Mouse (Mus musculus) E14TG2a.4 (cell line): ENCODE results near the gene Bglap3.

Experiments used
- H3K27me3 ChIP-seq: 2 replicates; pipeline ENCODE4 v1.6.1; 2014; ENCODE audit warnings: low read length, control low read depth; ENCODE audit not compliant: insufficient read depth
- H3K36me3 ChIP-seq: 2 replicates; pipeline ENCODE4 v1.6.1; 2014; ENCODE audit warnings: low read length, control low read depth; ENCODE audit not compliant: insufficient read depth
- H3K4me1 ChIP-seq: replicated peaks from 2 replicates; pipeline ENCODE4 v1.6.1; 2014; ENCODE audit warnings: low read depth, low read length, control low read depth
- H3K4me3 ChIP-seq: replicated peaks from 2 replicates; pipeline ENCODE4 v1.5.1; 2014; ENCODE audit warnings: mild to moderate bottlenecking, low read length
- H3K9me3 ChIP-seq: 2 replicates; pipeline ENCODE4 v1.6.1; 2014; ENCODE audit warnings: low read length, control low read depth
- CTCF ChIP-seq: conservative IDR thresholded peaks from 2 replicates; pipeline ENCODE4 v1.5.1; 2014; ENCODE audit warnings: low read length
- NANOG ChIP-seq: IDR thresholded peaks from 2 replicates; pipeline ENCODE4 v1.6.1; 2014; ENCODE audit warnings: borderline replicate concordance, low read length, mixed read lengths
- POU5F1 ChIP-seq: IDR thresholded peaks from 2 replicates; pipeline ENCODE4 v1.6.1; 2014; ENCODE audit warnings: low read length, borderline replicate concordance

The Bglap3 gene

GRCm38 (mm10) chr3:88365705-88366361 lies 6.7 kb downstream of the Bglap3 start:
- Histone ChIP-seq H3K4me3 (peak overlapping the region; percentile 71), H3K4me1 (peaks cover 48% of the 10 kb centered on the region), H3K36me3 (peaks cover 29% of the 10 kb centered on the region), H3K9me3 (peaks cover 23% of the 10 kb centered on the region), H3K27me3 (peaks cover 19% of the 10 kb centered on the region)
- no peak for TF ChIP-seq POU5F1
- TF ChIP-seq CTCF, result 0 out of 2 replicates have a peak, but pooled peaks have one; percentile 2

DNA sequence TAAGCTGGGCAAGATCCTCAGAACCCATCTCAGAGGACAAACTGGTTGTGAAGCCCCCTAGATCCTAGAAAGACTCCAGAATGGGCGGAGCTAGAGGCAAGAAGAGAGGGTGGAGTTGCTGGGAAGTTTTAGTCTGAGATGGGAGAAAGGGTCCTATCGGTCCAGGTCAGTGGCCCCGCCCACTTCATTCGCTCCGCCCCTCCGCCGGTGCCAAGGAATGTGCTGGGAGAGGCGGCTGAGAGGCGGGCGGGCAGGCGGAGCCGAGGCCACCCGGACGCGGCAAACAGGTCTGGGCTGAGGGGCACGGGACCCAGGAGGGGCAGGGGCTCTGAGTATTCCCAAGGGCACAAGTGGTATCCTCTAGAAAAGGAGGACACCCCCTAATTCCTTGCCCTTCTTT lies 8.2 kb downstream of the Bglap3 start, which contains the start of gene Paqr6:
Gene Paqr6, plus strand, starts transcription at position 248 of the 400 bp plus-strand sequence.
- Histone ChIP-seq H3K27me3 (peaks cover 19% of the 10 kb centered on the region), H3K36me3 (peaks cover 44% of the 10 kb centered on the region), H3K9me3 (peaks cover 8% of the 10 kb centered on the region), H3K4me3 (peak within 1 kb of the TSS; percentile 71), H3K4me1 (peaks cover 63% of the 10 kb centered on the region)
- no peak for TF ChIP-seq CTCF
- no peak for TF ChIP-seq POU5F1
- no peak for TF ChIP-seq NANOG

GRCm38 (mm10) chr3:88363700-88364099 lies 8.8 kb downstream of the Bglap3 start:
- Histone ChIP-seq H3K4me1 (peaks cover 69% of the 10 kb centered on the region), H3K4me3 (peak overlapping the region; percentile 63; the same call in 1 of the 2 replicates)
- TF ChIP-seq NANOG (no peak), POU5F1 (no peak), CTCF (no peak)

DNA sequence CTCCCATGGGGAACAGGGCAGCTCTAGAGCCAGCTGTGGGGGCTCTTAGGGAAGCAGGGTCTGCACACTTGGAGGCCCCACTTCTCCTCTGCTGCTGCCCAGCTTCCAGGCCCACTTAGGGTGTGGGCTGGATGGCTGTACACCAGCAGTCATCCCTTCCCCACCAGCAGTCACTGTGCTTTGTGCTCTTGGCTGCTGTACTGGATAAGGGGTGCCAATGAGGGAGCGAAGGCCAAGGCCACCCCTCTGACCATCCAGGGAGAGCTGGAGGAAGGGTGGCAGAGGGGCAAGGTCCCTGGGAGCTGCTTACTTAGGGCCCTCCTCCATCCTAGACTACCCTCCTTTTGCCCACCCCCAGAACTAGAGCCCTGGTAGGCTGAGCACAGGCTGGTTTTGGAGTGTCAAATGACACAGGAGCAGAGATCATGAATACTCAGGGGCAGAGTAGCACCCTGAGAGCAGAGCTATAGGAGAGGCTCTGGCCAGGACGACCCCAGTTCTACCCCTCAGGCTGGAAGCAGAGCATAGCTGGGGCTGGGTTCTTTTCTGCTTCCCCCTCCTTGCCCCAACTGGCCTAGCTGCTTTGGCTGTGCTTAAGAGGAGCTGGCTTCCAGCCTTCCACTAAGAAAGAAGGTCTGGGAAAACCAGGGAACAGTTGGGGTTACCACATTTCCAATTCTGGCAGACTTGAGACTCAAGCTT lies 10.8 kb downstream of the Bglap3 start:
- peaks cover 19% of the 10 kb centered on the region for H3K27me3 ChIP-seq
- H3K36me3 ChIP-seq, result peaks cover 70% of the 10 kb centered on the region
- peaks cover 83% of the 10 kb centered on the region for H3K4me1 ChIP-seq
- TF ChIP-seq POU5F1 (no peak), CTCF (no peak), NANOG (no peak)
- no peak overlapping the region for H3K4me3 ChIP-seq
- no peaks in the 10 kb centered on the region for H3K9me3 ChIP-seq

More at GRCm38 (mm10) chr3:88363700-88364099, 8.8 kb downstream of the Bglap3 start:
- Histone ChIP-seq H3K27me3 (peaks cover 19% of the 10 kb centered on the region), H3K9me3 (peaks cover 2% of the 10 kb centered on the region), H3K36me3 (peaks cover 50% of the 10 kb centered on the region)

DNA sequence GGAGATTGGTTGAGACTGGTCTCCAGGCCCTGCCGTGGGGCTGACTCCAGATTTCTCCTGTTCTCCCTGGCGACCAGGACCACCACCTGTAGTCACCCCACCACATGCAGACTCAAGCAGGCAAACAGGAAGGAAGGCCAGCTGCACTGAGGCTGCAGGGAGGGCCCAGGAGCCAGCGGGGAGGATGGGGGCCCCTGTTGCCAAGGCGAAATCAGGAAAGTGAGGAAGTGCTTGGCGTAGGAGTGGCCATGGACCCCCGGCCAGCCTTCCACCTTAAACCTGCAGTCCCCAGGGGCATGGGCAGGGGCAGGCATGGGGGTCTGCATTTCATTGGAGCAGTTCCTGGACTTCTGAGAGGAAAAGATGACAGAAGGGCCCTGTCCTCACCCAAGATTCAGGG lies 11.4 kb downstream of the Bglap3 start:
- no peak for TF ChIP-seq NANOG
- no peak for TF ChIP-seq POU5F1
- no peak for TF ChIP-seq CTCF

GRCm38 (mm10) chr3:88359989-88360388 lies 12.6 kb downstream of the Bglap3 start:
- TF ChIP-seq CTCF, result no peak
- TF ChIP-seq NANOG, result no peak
- TF ChIP-seq POU5F1, result no peak
- Histone ChIP-seq H3K27me3 (peaks cover 6% of the 10 kb centered on the region), H3K9me3 (no peaks in the 10 kb centered on the region)

More for the DNA sequence above, 11.4 kb downstream of the Bglap3 start:
- H3K36me3 ChIP-seq, result peaks cover 77% of the 10 kb centered on the region
- H3K4me3 ChIP-seq, result no peak overlapping the region
- no peaks in the 10 kb centered on the region for H3K9me3 ChIP-seq
- H3K27me3 ChIP-seq, result peaks cover 17% of the 10 kb centered on the region
- H3K4me1 ChIP-seq, result peaks cover 83% of the 10 kb centered on the region

DNA sequence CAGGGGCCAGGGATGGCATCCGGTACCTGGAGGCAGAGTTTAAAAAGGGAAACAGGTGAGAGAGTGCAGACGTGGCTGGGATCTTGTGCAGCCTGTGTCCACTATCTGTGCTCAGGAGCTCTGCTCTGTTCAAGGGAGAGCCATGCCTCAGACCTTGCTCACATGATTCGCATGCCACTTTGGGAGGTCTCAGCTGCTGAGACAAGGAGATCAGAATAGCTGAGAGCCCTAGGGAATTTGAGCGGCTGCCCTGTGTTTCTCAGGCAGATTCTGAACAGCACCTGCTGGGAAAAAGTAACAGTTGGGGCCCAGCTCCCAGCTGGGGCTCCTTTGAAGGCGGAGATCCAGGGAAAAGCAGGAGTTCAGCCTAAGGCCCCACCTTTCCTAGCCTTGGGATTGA lies 13.0 kb downstream of the Bglap3 start:
- Histone ChIP-seq H3K27me3 (peaks cover 2% of the 10 kb centered on the region), H3K36me3 (peaks cover 92% of the 10 kb centered on the region), H3K9me3 (no peaks in the 10 kb centered on the region), H3K4me3 (no peak overlapping the region), H3K4me1 (peaks cover 68% of the 10 kb centered on the region)
- no peak for TF ChIP-seq NANOG
- TF ChIP-seq CTCF, result no peak
- TF ChIP-seq POU5F1, result no peak

More at GRCm38 (mm10) chr3:88359989-88360388, 12.6 kb downstream of the Bglap3 start:
- Histone ChIP-seq H3K4me3 (no peak overlapping the region), H3K4me1 (peaks cover 72% of the 10 kb centered on the region), H3K36me3 (peaks cover 88% of the 10 kb centered on the region)

DNA sequence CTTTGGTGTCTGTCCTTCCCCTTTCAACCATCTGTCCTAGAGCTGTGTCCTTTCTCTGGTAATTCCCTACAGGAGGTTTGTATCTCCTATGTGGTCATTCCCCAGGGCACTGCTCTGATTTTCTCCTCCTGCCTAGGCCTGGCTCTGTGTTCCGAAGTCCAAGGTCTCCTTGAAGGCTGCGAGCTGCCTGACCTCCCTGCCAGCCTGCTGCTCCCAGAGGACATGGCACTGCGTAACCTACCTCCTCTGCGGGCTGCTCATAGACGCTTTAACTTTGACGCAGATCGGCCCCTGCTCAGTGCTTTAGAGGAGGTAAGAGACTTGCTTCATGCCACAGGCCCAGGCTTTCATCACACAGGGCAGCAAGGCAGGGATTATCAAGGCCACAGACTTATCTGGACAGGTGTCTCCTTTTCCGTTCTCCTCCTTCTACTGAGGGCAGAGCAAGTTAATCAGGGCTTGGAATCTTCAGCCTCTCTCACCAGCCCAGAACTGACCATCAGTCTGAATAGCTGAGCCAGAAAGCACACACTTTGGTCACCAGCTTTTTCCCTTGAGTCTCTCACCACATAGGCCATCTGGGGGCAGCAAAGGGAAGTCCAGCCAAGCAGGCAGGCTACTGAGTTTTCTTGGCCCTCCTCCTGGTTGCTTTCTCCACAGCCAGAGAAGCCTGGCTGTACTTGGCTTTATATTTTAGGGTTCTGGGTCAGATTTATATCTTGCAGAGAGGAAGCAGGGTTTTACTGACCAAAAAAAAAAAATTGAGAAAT lies 18.0 kb downstream of the Bglap3 start:
- no peaks in the 10 kb centered on the region for H3K27me3 ChIP-seq
- no peak overlapping the region for H3K4me3 ChIP-seq
- H3K36me3 ChIP-seq, result peaks cover 100% of the 10 kb centered on the region
- TF ChIP-seq CTCF (no peak), POU5F1 (no peak), NANOG (no peak)
- no peaks in the 10 kb centered on the region for H3K9me3 ChIP-seq
- H3K4me1 ChIP-seq, result peaks cover 34% of the 10 kb centered on the region
